Mouse (Mus musculus) cortical plate, adult 2 months (tissue): ENCODE measurements around the gene Smim14.

Experiments
- CTCF ChIP-seq: fragments of 200-500 bp; IDR thresholded peaks from 2 replicates; pipeline ENCODE4 v1.5.1; 2011; ENCODE audit warnings: mild to moderate bottlenecking, control low read depth, low read length; ENCODE audit not compliant: insufficient read depth; ENCODE audit errors: extremely low read depth
- POLR2A ChIP-seq: fragments of 200-500 bp; IDR thresholded peaks from 2 replicates; pipeline ENCODE4 v1.6.1; 2011; ENCODE audit warnings: mild to moderate bottlenecking, low read length, control low read depth; ENCODE audit not compliant: insufficient read depth; ENCODE audit errors: extremely low read depth

DNA sequence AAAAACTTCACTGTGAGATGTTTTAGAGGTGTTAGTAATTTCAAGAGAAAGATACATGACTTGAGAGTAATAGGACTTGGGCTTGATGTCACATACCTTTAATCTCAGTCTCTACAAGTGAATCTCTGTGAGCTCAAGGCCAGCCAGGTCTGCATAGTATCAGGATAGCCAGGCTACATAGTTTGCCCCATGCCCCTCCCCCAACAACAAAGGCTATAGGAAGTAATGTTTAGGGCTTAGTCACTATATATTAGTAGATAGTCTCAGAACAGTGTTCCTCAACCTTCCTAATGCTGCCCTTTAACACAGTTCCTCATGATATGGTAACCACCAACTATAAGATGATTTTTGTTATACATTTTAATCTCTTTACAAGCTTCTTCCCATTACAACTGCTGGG is 20.1 kb upstream of the Smim14 start:
- TF ChIP-seq POLR2A (no peak), CTCF (no peak)
